Mouse (Mus musculus) megakaryocyte, embryonic 14.5 days (primary cell): Measurements from ENCODE around the gene Inka1.

Source experiments
- FLI1 ChIP-seq: IDR thresholded peaks from 2 replicates; pipeline ENCODE4 v1.6.1; 2012; ENCODE audit warnings: low read length, inconsistent platforms, mixed read lengths
- GATA1 ChIP-seq: IDR thresholded peaks from 3 replicates; pipeline ENCODE4 v1.6.1; 2012; ENCODE audit warnings: mixed read lengths, low read length, inconsistent platforms, borderline replicate concordance

DNA sequence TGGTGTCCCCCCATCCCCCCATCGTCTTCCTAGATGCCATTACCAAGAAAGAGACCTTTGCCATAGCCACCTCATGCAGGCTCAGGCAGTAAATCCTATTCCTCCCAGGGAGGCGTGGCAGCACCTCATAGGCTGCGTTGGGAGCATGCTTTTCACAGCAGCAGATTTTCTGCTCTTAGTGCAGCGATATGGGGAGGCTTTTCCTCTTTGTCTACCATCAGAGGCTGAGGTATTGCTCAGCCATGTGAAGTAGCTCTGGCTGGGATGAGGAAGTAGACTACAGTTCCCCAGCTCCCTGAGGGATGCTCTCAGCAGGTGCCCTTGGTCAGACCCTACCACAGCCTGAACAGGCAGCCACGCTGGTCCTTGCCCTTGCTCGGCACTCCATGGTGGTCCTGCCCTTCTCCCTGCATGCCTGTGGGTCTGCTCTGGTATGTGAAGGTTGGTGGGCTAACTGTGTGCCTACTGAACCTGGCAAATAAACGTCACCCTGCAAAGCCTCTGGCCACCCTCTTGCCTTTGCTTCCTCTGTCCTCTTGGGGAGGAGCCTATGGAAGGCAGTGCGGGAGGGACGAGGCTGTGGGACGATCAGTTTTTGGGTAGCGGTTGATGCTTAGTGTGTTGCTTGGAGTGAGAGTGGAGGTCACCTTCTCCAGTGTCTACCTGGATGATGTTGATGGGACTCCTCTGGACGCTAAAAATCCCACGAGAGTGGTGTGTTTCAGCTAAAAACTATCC lies 36.3 kb downstream of the Inka1 start:
- TF ChIP-seq GATA1 = no peak
- no peak for TF ChIP-seq FLI1
